23 mouse cellular contexts compared by ENCODE assay signal in the genomic region with DNA sequence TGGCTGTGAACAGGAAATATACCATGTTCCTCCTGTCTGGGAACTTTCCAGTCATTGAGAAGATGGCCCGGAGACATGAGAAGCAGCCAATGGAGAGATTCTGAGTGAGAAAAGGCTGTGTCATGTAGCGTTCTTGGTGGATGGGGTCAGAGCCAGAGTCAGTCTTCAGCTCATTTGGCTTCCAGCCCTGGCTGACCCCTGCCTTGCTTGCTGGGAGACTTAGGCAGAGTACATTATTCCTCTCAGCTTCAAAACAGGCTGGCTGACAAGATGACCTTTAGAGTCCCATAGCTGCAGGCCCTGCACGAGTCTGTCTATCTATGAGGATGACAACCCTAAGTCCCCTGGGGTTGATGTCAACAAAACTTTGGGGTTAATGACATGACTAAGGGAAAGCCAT.
DNase-seq lines count a peak whose midpoint lies in the region; ATAC-seq lines count a peak whose summit lies in the region.
"Had no signal": no experiment of that assay in that cellular context is flagged by ENCODE, and none has a peak within 500 bp of the region (broad histone marks: within the 10 kb centered on the region; RNA-seq: fewer than 3 reads in every experiment).

No protein-coding gene starts in this region.

- no peak overlapping the region for H3K9ac ChIP-seq in heart, embryonic 13.5 days
- H3K9ac ChIP-seq: forebrain, embryonic 13.5 days; kidney, embryonic 15.5 days; limb, embryonic 15.5 days; neural tube, embryonic 12.5 days had no signal

- H3K27me3 ChIP-seq in heart, embryonic 13.5 days (replicated peaks) = no peaks in the 10 kb centered on the region
- H3K27me3 ChIP-seq: forebrain, embryonic 13.5 days; kidney, embryonic 15.5 days; limb, embryonic 15.5 days; neural tube, embryonic 12.5 days had no signal

- H3K4me3 ChIP-seq in heart, embryonic 13.5 days = no peak overlapping the region
- H3K4me3 ChIP-seq: forebrain, embryonic 13.5 days; kidney, embryonic 15.5 days; limb, embryonic 15.5 days; neural tube, embryonic 12.5 days had no signal

- WGBS in heart, embryonic 13.5 days = 44% methylated on average over 3 of the region's 3 CpGs

- peaks cover 25% of the 10 kb centered on the region for H3K36me3 ChIP-seq in heart, embryonic 13.5 days

- peak overlapping the region; percentile 53; the same call in 1 of the 2 replicates for H3K27ac ChIP-seq in heart, embryonic 13.5 days (replicated peaks)
- H3K27ac ChIP-seq: forebrain, embryonic 13.5 days; hindbrain, postnatal 0 days; kidney, embryonic 15.5 days; limb, embryonic 15.5 days; macrophage; neural tube, embryonic 12.5 days; stomach, postnatal 0 days had no signal

- H3K9me3 ChIP-seq in heart, embryonic 13.5 days = no peaks in the 10 kb centered on the region
- H3K9me3 ChIP-seq: forebrain, embryonic 13.5 days; kidney, embryonic 15.5 days; limb, embryonic 15.5 days; neural tube, embryonic 12.5 days had no signal

- no peak for ATAC-seq in heart, embryonic 13.5 days (ENCODE audit: extremely low read depth, insufficient number of reproducible peaks, low FRiP score, low TSS enrichment)
- ATAC-seq: activated CD4-positive, CD25-positive, alpha-beta regulatory T cell, adult 4 months; CD4-positive, CD25-positive, alpha-beta regulatory T cell, adult 4 months; forebrain, embryonic 13.5 days; hindbrain, postnatal 0 days had no signal

- no peak for DNase-seq in heart, postnatal 25 days (ENCODE audit: low spot score)
- peak; percentile 31 to 32 for DNase-seq in kidney, postnatal 36 days
- DNase-seq in kidney, adult 11 months = no peak
- DNase-seq in 3T3-L1 (ENCODE audit: low read depth, low spot score) = peak; percentile 10
- peak; percentile 63 for DNase-seq in Muller cell, postnatal 12 days (ENCODE audit: inconsistent ontology term)
- no peak for DNase-seq in thymus, postnatal 25 days
- DNase-seq in left cerebral cortex, postnatal 4 days = no peak
- DNase-seq: cerebellum, adult 9-11 months; embryo, embryonic 11 days; gastrocnemius, postnatal 36 days; layer of hippocampus, adult 9-11 months; right cerebral cortex, postnatal 14 days; thymus, postnatal 14 days had no signal

- intact Hi-C loops in heart, postnatal 25 days (cut with DNase I) = no loop called here
- intact Hi-C loops in left cerebral cortex, postnatal 4 days (cut with DNase I) = no loop called here

- no peak overlapping the region for H3K4me2 ChIP-seq in heart, embryonic 13.5 days
- H3K4me2 ChIP-seq: forebrain, embryonic 13.5 days; kidney, embryonic 15.5 days; limb, embryonic 15.5 days; neural tube, embryonic 12.5 days had no signal

- peaks cover 36% of the 10 kb centered on the region for H3K4me1 ChIP-seq in heart, embryonic 13.5 days
- H3K4me1 ChIP-seq: neural tube, embryonic 12.5 days had no signal

Comparison
In these comparisons a context has a peak if more than half of its experiments do, and no peak if none do; other contexts are left out.
1. DNase-seq: peak in kidney, postnatal 36 days (2 of 2), 3T3-L1 (single experiment) and Muller cell, postnatal 12 days (single experiment); none in heart, postnatal 25 days (single experiment), kidney, adult 11 months (single experiment), thymus, postnatal 25 days (single experiment) and left cerebral cortex, postnatal 4 days (single experiment).